Mouse (Mus musculus) lung, embryonic 14.5 days (tissue): ENCODE data around the gene Cldn18. TPM values are rescaled to one million over a fixed set of nuclear protein-coding genes. Genes with fewer than 3 reads are reported as not detected.

Source experiments
- ATAC-seq: fragments of 200-750 bp; cut with Nextera tagmentation; 2 replicates; pipeline ENCODE4 v1.8.0; 2017; ENCODE audit warnings: mild to moderate bottlenecking, moderate TSS enrichment, moderate library complexity; ENCODE audit not compliant: insufficient read depth
- DNase-seq: peaks from one replicate; pipeline ENCODE4 v3.0.0-alpha.2; 2015
- H3K27ac ChIP-seq: fragments of 300-500 bp; sonication (generic); 2 replicates; pipeline ENCODE4 v1.5.1; 2014; ENCODE audit warnings: low read depth, mild to moderate bottlenecking, moderate library complexity
- H3K27me3 ChIP-seq: fragments of 300-500 bp; sonication (generic); 2 replicates; pipeline ENCODE4 v1.6.1; 2014; ENCODE audit warnings: low read length, control low read depth; ENCODE audit not compliant: insufficient read depth
- H3K36me3 ChIP-seq: fragments of 300-500 bp; sonication (generic); 2 replicates; pipeline ENCODE4 v1.6.1; 2014; ENCODE audit warnings: control low read depth; ENCODE audit not compliant: insufficient read depth
- H3K4me1 ChIP-seq: fragments of 300-500 bp; sonication (generic); 2 replicates; pipeline ENCODE4 v1.6.1; 2014; ENCODE audit warnings: antibody characterized with exemption, control low read depth; ENCODE audit not compliant: insufficient read depth
- H3K4me2 ChIP-seq: fragments of 300-500 bp; sonication (generic); 2 replicates; pipeline ENCODE4 v1.6.1; 2014; ENCODE audit warnings: mild to moderate bottlenecking
- H3K4me3 ChIP-seq: fragments of 300-500 bp; sonication (generic); 2 replicates; pipeline ENCODE4 v1.5.1; 2014; ENCODE audit warnings: low read depth, low read length
- H3K9ac ChIP-seq: fragments of 300-500 bp; sonication (generic); 2 replicates; pipeline ENCODE4 v1.6.1; 2014
- H3K9me3 ChIP-seq: fragments of 300-500 bp; sonication (generic); 2 replicates; pipeline ENCODE4 v1.6.1; 2016; ENCODE audit warnings: low read depth, low read length, control low read depth
- CTCF ChIP-seq: IDR thresholded peaks from 2 replicates; pipeline ENCODE4 v1.5.1; 2016; ENCODE audit warnings: antibody characterized with exemption, low read depth
- WGBS: fragments of 180-500 bp; shearing (Covaris S2); extraction: QIAGEN DNeasy Blood & Tissue Kit; methylation state at CpG from one replicate; pipeline ENCODE4 v1.1.7; 2014; 5-methylcytosine and 5-hydroxymethylcytosine counted together
- polyA plus RNA-seq: library from polyadenylated mRNA; unstranded; fragments of >200 nt; fragmentation: Nextera tagmentation; extraction: Ambion mirVana; gene quantifications from 2 replicates; pipeline ENCODE4 v1.2.1, GENCODE M21; 2014

Cldn18 gene
- 178 and 206 TPM in 2 replicates for polyA plus RNA-seq

GRCm38 (mm10) chr9:99717134-99717533 is at the start of gene Cldn18:
Cldn18 (minus strand) TSS chr9:99717267.
- Histone ChIP-seq H3K4me2 (no peak within 1 kb of the TSS), H3K27ac (0 out of 2 replicates have a peak within 1 kb of the TSS, but pooled peaks have one; percentile 34), H3K4me3 (no peak within 1 kb of the TSS), H3K36me3 (no peaks in the 10 kb centered on the region), H3K4me1 (no peaks in the 10 kb centered on the region), H3K9ac (no peak within 1 kb of the TSS), H3K27me3 (no peaks in the 10 kb centered on the region), H3K9me3 (no peaks in the 10 kb centered on the region)
- no peak for TF ChIP-seq CTCF
- ATAC-seq (no peak), DNase-seq (no peak)
- 76% methylated on average over 14 of the region's 14 CpGs for WGBS

DNA sequence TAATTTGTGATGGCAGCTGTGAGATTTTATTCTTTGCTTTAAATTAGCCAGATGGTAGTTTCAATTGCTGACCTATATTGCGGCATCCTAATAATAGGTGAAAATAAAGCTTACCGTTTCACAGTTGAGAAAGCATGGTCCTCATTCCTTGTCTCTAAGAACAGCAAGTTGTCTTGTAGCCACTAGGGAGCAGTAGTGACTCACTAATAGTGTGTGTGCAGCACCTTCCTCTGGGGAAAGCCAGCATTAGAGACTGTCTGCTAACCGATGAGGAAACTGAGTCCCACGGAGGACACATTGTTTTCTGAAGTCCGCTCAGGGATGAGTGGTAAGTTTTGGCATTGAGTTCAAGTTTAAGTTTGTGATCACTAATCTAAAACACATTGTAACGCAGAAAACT is 46.5 kb upstream of the Cldn18 start:
- Histone ChIP-seq H3K36me3 (no peaks in the 10 kb centered on the region), H3K4me3 (no peak overlapping the region), H3K27me3 (no peaks in the 10 kb centered on the region), H3K4me1 (no peaks in the 10 kb centered on the region), H3K4me2 (no peak overlapping the region), H3K27ac (no peak overlapping the region), H3K9ac (no peak overlapping the region), H3K9me3 (no peaks in the 10 kb centered on the region)
- TF ChIP-seq CTCF, result peak; percentile 66
- WGBS, result 68% methylated on average over 6 of the region's 6 CpGs
- DNase-seq, result peak; percentile 71
- no peak for ATAC-seq

DNA sequence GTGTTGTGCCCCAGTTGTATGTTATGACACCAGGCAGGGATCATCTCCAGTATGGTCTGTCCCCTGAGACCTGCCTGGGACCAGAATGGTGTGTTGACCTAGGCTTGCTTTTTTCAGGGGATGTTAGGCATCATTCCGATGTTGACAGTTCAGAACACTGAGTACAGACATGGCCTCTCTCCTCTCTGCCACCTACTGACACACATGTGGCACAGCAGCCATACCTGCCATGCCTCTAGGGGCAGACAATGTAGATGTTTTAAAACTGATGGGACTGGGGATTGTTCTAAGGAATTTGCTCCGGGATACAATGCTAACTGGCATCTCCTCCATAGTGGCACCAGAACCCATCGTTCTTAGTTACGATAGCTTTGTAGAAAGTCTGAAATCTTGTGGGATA is 33.2 kb upstream of the Cldn18 start:
- no peaks in the 10 kb centered on the region for H3K9me3 ChIP-seq
- H3K4me1 ChIP-seq, result no peaks in the 10 kb centered on the region
- peak; percentile 60 for TF ChIP-seq CTCF
- no peak overlapping the region for H3K4me3 ChIP-seq
- H3K27me3 ChIP-seq, result no peaks in the 10 kb centered on the region
- no peak overlapping the region for H3K4me2 ChIP-seq
- DNase-seq, result no peak
- WGBS, result 74% methylated on average over 4 of the region's 4 CpGs
- H3K36me3 ChIP-seq, result no peaks in the 10 kb centered on the region
- no peak overlapping the region for H3K9ac ChIP-seq
- H3K27ac ChIP-seq, result no peak overlapping the region
- ATAC-seq, result no peak

DNA sequence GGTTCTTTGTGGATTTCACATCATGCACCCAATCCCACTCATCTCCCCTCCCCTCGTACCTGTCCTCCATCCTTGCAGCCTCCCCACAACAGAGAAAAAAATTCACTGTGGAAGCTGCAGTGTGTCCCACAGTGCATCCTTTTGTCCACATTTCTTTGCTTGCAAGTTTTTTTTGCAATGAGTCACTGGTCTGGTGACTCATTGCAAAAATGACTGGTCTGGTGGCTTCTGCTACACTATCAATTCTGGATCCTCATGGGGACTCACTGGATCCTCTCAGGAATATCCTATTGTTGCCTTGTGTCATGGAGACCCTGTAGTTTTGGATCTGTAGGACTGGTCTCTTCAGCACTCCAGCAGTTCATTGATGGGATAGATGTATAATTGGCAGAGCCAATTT is 31.2 kb upstream of the Cldn18 start:
- H3K4me2 ChIP-seq, result no peak overlapping the region

GRCm38 (mm10) chr9:99747731-99748130 is 30.7 kb upstream of the Cldn18 start:
- no peak for DNase-seq
- WGBS, result 36% methylated on average over 4 of the region's 4 CpGs

More for the DNA sequence above, 31.2 kb upstream of the Cldn18 start:
- Histone ChIP-seq H3K9me3 (no peaks in the 10 kb centered on the region), H3K36me3 (no peaks in the 10 kb centered on the region), H3K27ac (no peak overlapping the region), H3K9ac (no peak overlapping the region), H3K27me3 (no peaks in the 10 kb centered on the region), H3K4me1 (no peaks in the 10 kb centered on the region), H3K4me3 (no peak overlapping the region)
- no peak for TF ChIP-seq CTCF
- ATAC-seq (no peak), DNase-seq (no peak)
- WGBS, result 83% methylated on average over 1 of the region's 1 CpGs

DNA sequence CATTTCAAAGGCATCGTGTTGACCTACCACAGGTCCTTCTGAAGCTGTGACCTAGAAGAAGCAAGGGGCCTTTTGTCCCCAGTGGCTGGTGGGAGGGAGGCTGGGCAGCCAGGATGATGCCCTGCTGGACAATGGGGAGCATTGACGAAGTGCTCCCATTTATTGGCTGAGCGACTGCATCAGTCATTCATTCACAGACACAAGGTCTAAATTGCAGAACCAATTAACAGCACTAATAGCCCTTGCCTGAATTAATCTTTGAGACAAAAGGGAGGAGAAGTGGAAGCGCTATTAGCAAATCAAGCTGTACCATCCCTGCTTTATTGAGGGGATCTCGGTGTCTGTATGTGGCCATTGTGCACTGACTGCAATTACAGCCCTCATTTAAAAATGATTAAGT is 27.5 kb upstream of the Cldn18 start:
- Histone ChIP-seq H3K36me3 (no peaks in the 10 kb centered on the region), H3K27ac (no peak overlapping the region), H3K4me1 (no peaks in the 10 kb centered on the region), H3K4me2 (no peak overlapping the region), H3K4me3 (no peak overlapping the region), H3K9me3 (no peaks in the 10 kb centered on the region), H3K27me3 (no peaks in the 10 kb centered on the region), H3K9ac (no peak overlapping the region)
- 90% methylated on average over 5 of the region's 5 CpGs for WGBS
- TF ChIP-seq CTCF, result no peak
- DNase-seq (no peak), ATAC-seq (no peak)

More at GRCm38 (mm10) chr9:99747731-99748130, 30.7 kb upstream of the Cldn18 start:
- Histone ChIP-seq H3K27me3 (no peaks in the 10 kb centered on the region), H3K4me3 (no peak overlapping the region), H3K9ac (no peak overlapping the region), H3K36me3 (no peaks in the 10 kb centered on the region), H3K27ac (no peak overlapping the region), H3K4me2 (no peak overlapping the region), H3K4me1 (no peaks in the 10 kb centered on the region), H3K9me3 (no peaks in the 10 kb centered on the region)
- ATAC-seq, result no peak
- no peak for TF ChIP-seq CTCF

DNA sequence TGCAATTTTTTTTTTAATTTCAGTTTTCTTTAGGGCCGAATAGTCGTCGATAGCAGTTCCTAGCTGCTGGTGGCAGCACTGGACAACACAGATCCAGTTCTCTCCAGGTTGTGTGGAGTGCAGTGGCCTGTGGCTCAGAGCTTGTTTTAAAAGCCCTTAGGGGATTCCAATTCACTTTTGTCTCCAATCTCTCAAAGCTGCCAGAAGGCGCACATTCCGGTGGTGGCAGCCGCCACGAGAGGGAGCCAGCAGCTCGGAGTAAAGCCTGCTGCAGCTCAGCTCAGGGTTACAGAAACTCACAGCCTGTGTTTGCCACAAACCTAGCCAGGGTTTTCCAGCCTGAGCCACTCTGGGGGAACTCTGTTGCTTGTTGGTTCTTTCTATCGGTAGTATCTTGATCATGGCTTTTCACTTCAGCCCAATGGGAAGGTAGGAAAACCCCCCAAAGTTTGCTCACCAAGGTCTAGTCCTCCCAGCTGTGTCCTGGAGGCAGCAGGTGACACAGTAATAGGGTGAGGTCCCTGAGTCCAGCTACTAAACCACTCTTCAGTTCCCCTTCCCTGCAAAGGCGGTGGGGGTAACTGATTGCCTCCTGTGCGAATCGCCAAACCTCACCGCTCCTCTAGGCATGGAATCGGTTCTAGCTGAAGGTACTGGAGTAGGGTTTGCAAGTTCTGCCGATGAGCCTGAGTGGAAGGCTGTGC is 13.0 kb upstream of the Cldn18 start:
- DNase-seq (peak; percentile 89), ATAC-seq (peak; percentile 75)
- Histone ChIP-seq H3K4me1 (no peaks in the 10 kb centered on the region; the same call in 1 of the 2 replicates), H3K27ac (no peak overlapping the region), H3K9me3 (peaks cover 1% of the 10 kb centered on the region; the same call in 1 of the 2 replicates), H3K36me3 (no peaks in the 10 kb centered on the region), H3K4me3 (no peak overlapping the region), H3K27me3 (no peaks in the 10 kb centered on the region), H3K9ac (no peak overlapping the region), H3K4me2 (no peak overlapping the region)
- TF ChIP-seq CTCF, result peak; percentile 85
- 35% methylated on average over 15 of the region's 15 CpGs for WGBS
